Mouse (Mus musculus) embryonic facial prominence, embryonic 12.5 days (tissue): ENCODE results near the gene Slc30a3. TPM values are rescaled to one million over a fixed set of nuclear protein-coding genes. Genes with fewer than 3 reads are reported as not detected.

Experiments used
- ATAC-seq: fragments of 200-750 bp; cut with Nextera tagmentation; 2 replicates; pipeline ENCODE4 v1.8.0; 2017; ENCODE audit not compliant: insufficient number of reproducible peaks, insufficient read depth, low FRiP score, low TSS enrichment
- H3K27ac ChIP-seq: fragments of 300-500 bp; sonication (generic); 2 replicates; pipeline ENCODE4 v1.5.1; 2016; ENCODE audit warnings: mild to moderate bottlenecking
- H3K27me3 ChIP-seq: fragments of 300-500 bp; sonication (generic); 2 replicates; pipeline ENCODE4 v1.6.1; 2016; ENCODE audit warnings: mild to moderate bottlenecking, moderate library complexity
- H3K36me3 ChIP-seq: fragments of 300-500 bp; sonication (generic); 2 replicates; pipeline ENCODE4 v1.6.1; 2016; ENCODE audit warnings: mild to moderate bottlenecking
- H3K4me1 ChIP-seq: fragments of 300-500 bp; sonication (generic); 2 replicates; pipeline ENCODE4 v1.6.1; 2016
- H3K4me2 ChIP-seq: fragments of 300-500 bp; sonication (generic); replicated peaks from 2 replicates; pipeline ENCODE4 v1.6.1; 2016; ENCODE audit warnings: mild to moderate bottlenecking, moderate library complexity
- H3K4me3 ChIP-seq: fragments of 300-500 bp; sonication (generic); 2 replicates; pipeline ENCODE4 v1.5.1; 2016; ENCODE audit warnings: mild to moderate bottlenecking
- H3K9ac ChIP-seq: fragments of 300-500 bp; sonication (generic); 2 replicates; pipeline ENCODE4 v1.6.1; 2016; ENCODE audit warnings: mild to moderate bottlenecking, moderate library complexity
- H3K9me3 ChIP-seq: fragments of 300-500 bp; sonication (generic); 2 replicates; pipeline ENCODE4 v1.6.1; 2016; ENCODE audit warnings: mild to moderate bottlenecking, moderate library complexity
- whole genome bisulfite sequencing: fragments of 180-500 bp; shearing (Covaris S2); methylation state at CpG from one replicate; pipeline ENCODE4 v1.1.7; 2016; 5-methylcytosine and 5-hydroxymethylcytosine counted together
- polyA plus RNA-seq: library from polyadenylated mRNA; unstranded; fragments of >200 nt; fragmentation: Nextera tagmentation; extraction: Ambion mirVana; gene quantifications from 2 replicates; pipeline ENCODE4 v1.2.1, GENCODE M21; 2016

Slc30a3 gene
- 0.22 and 0.52 TPM in 2 replicates for polyA plus RNA-seq

- Histone ChIP-seq H3K27ac (no peak within 1 kb of the TSS), H3K4me3 (no peak within 1 kb of the TSS), H3K27me3 (no peaks in the 10 kb centered on the region), H3K4me1 (no peaks in the 10 kb centered on the region), H3K9ac (no peak within 1 kb of the TSS), H3K9me3 (no peaks in the 10 kb centered on the region), H3K36me3 (no peaks in the 10 kb centered on the region), H3K4me2 (no peak within 1 kb of the TSS)
- 92% methylated on average over 18 of the region's 18 CpGs for WGBS
- no peak for ATAC-seq
Observed at GRCm38 (mm10) chr5:31108000-31108490, at the start of gene Slc30a3. Gene Slc30a3 (minus strand): TSS chr5:31108237.

GRCm38 (mm10) chr5:31154152-31154553 is 46.1 kb upstream of the Slc30a3 start, which contains the start of gene Mpv17:
Gene Mpv17 (minus strand): TSS chr5:31154251.
- Histone ChIP-seq H3K36me3 (peaks cover 45% of the 10 kb centered on the region), H3K27me3 (no peaks in the 10 kb centered on the region), H3K9me3 (no peaks in the 10 kb centered on the region), H3K27ac (peak within 1 kb of the TSS; percentile 79), H3K4me3 (peak within 1 kb of the TSS; percentile 54), H3K4me2 (peak within 1 kb of the TSS; percentile 85), H3K9ac (peak within 1 kb of the TSS; percentile 59), H3K4me1 (peaks cover 10% of the 10 kb centered on the region)
- ATAC-seq = peak; percentile 92
- WGBS = under 1% methylated on average over 19 of the region's 19 CpGs

- ATAC-seq = no peak
- Histone ChIP-seq H3K4me3 (peak overlapping the region; percentile 54), H3K36me3 (peaks cover 40% of the 10 kb centered on the region), H3K4me2 (peak overlapping the region; percentile 85), H3K9me3 (no peaks in the 10 kb centered on the region), H3K27ac (peak overlapping the region; percentile 79; the same call in 1 of the 2 replicates), H3K4me1 (peaks cover 10% of the 10 kb centered on the region), H3K9ac (peak overlapping the region; percentile 59), H3K27me3 (no peaks in the 10 kb centered on the region)
- WGBS = 38% methylated on average over 6 of the region's 6 CpGs
Observed at GRCm38 (mm10) chr5:31153516-31154151, 45.6 kb upstream of the Slc30a3 start.

GRCm38 (mm10) chr5:31151746-31152145 is 43.7 kb upstream of the Slc30a3 start:
- Histone ChIP-seq H3K4me3 (no peak overlapping the region), H3K4me1 (peaks cover 10% of the 10 kb centered on the region), H3K4me2 (no peak overlapping the region), H3K27me3 (no peaks in the 10 kb centered on the region), H3K9ac (no peak overlapping the region), H3K36me3 (peaks cover 34% of the 10 kb centered on the region), H3K9me3 (no peaks in the 10 kb centered on the region), H3K27ac (no peak overlapping the region)
- WGBS = 87% methylated on average over 3 of the region's 3 CpGs
- ATAC-seq = no peak

- Histone ChIP-seq H3K4me1 (peaks cover 9% of the 10 kb centered on the region), H3K27me3 (no peaks in the 10 kb centered on the region), H3K4me3 (no peak overlapping the region), H3K4me2 (no peak overlapping the region), H3K36me3 (peaks cover 38% of the 10 kb centered on the region; the same call in 1 of the 2 replicates), H3K9me3 (no peaks in the 10 kb centered on the region), H3K9ac (no peak overlapping the region), H3K27ac (no peak overlapping the region)
- ATAC-seq = no peak
- WGBS = 89% methylated on average over 4 of the region's 4 CpGs
Observed at GRCm38 (mm10) chr5:31149781-31150180, 41.7 kb upstream of the Slc30a3 start.

GRCm38 (mm10) chr5:31138968-31139425 is 31.0 kb upstream of the Slc30a3 start:
- no peaks in the 10 kb centered on the region for H3K9me3 ChIP-seq
- 10% methylated on average over 9 of the region's 9 CpGs for WGBS
- H3K4me3 ChIP-seq = peak overlapping the region; percentile 17; the same call in 1 of the 2 replicates
- no peak overlapping the region for H3K27ac ChIP-seq
- ATAC-seq = no peak
- peak overlapping the region; percentile 29; the same call in 1 of the 2 replicates for H3K4me2 ChIP-seq
- peaks cover 16% of the 10 kb centered on the region for H3K4me1 ChIP-seq
- peaks cover 62% of the 10 kb centered on the region for H3K27me3 ChIP-seq
- no peak overlapping the region for H3K9ac ChIP-seq
- peaks cover 10% of the 10 kb centered on the region for H3K36me3 ChIP-seq

- Histone ChIP-seq H3K4me1 (peaks cover 16% of the 10 kb centered on the region), H3K36me3 (peaks cover 7% of the 10 kb centered on the region), H3K4me3 (peak within 1 kb of the TSS; percentile 17), H3K27me3 (peaks cover 65% of the 10 kb centered on the region), H3K4me2 (peak within 1 kb of the TSS; percentile 29), H3K9ac (no peak within 1 kb of the TSS), H3K9me3 (no peaks in the 10 kb centered on the region), H3K27ac (no peak within 1 kb of the TSS)
- no peak for ATAC-seq
- 2% methylated on average over 52 of the region's 52 CpGs for WGBS
Observed at GRCm38 (mm10) chr5:31138241-31138967, 30.4 kb upstream of the Slc30a3 start, which contains the start of gene Ucn. Gene Ucn (minus strand): TSS chr5:31138829.

- no peak for ATAC-seq
- peaks cover 5% of the 10 kb centered on the region for H3K36me3 ChIP-seq
- H3K27me3 ChIP-seq = peaks cover 65% of the 10 kb centered on the region
- WGBS = 1% methylated on average over 13 of the region's 13 CpGs
- H3K4me2 ChIP-seq = peak overlapping the region; percentile 29
- peak overlapping the region; percentile 17; the same call in 1 of the 2 replicates for H3K4me3 ChIP-seq
- no peaks in the 10 kb centered on the region for H3K9me3 ChIP-seq
- H3K4me1 ChIP-seq = peaks cover 16% of the 10 kb centered on the region
- H3K9ac ChIP-seq = no peak overlapping the region
- H3K27ac ChIP-seq = no peak overlapping the region
Observed at GRCm38 (mm10) chr5:31137658-31138057, 29.6 kb upstream of the Slc30a3 start.

GRCm38 (mm10) chr5:31136730-31137424 is 28.8 kb upstream of the Slc30a3 start:
- Histone ChIP-seq H3K4me2 (peak overlapping the region; percentile 29), H3K9me3 (no peaks in the 10 kb centered on the region), H3K27me3 (peaks cover 66% of the 10 kb centered on the region), H3K27ac (no peak overlapping the region), H3K36me3 (peaks cover 5% of the 10 kb centered on the region), H3K4me3 (no peak overlapping the region), H3K9ac (no peak overlapping the region), H3K4me1 (peaks cover 16% of the 10 kb centered on the region)
- no peak for ATAC-seq
- 2% methylated on average over 29 of the region's 33 CpGs for WGBS

- no peak overlapping the region for H3K27ac ChIP-seq
- no peak for ATAC-seq
- H3K4me1 ChIP-seq = no peaks in the 10 kb centered on the region
- H3K4me3 ChIP-seq = no peak overlapping the region
- no peaks in the 10 kb centered on the region for H3K9me3 ChIP-seq
- 0 out of 2 replicates have a peak, but pooled peaks cover 1% of the 10 kb centered on the region for H3K27me3 ChIP-seq
- WGBS = 44% methylated on average over 5 of the region's 5 CpGs
- H3K36me3 ChIP-seq = no peaks in the 10 kb centered on the region
- no peak overlapping the region for H3K9ac ChIP-seq
- no peak overlapping the region for H3K4me2 ChIP-seq
Observed at GRCm38 (mm10) chr5:31126050-31126449, 18.0 kb upstream of the Slc30a3 start.

GRCm38 (mm10) chr5:31123481-31123880 is 15.4 kb upstream of the Slc30a3 start:
- Histone ChIP-seq H3K4me1 (no peaks in the 10 kb centered on the region), H3K9ac (no peak overlapping the region), H3K9me3 (no peaks in the 10 kb centered on the region), H3K27me3 (no peaks in the 10 kb centered on the region), H3K4me3 (no peak overlapping the region), H3K27ac (no peak overlapping the region), H3K36me3 (no peaks in the 10 kb centered on the region), H3K4me2 (no peak overlapping the region)
- no peak for ATAC-seq
- WGBS = 34% methylated on average over 2 of the region's 2 CpGs
